Mouse (Mus musculus) adrenal gland, adult 18-20 months (tissue): Measurements from ENCODE around the gene Akr1b7. TPM values are rescaled to one million over a fixed set of nuclear protein-coding genes. Genes with fewer than 3 reads are reported as not detected.

ENCODE experiments used
- DNase-seq, 2 experiments: peaks; one replicate each; pipeline ENCODE4 v3.0.0; 2021 to 2022; ENCODE audit warnings: low spot score in 2 of 2
- total RNA-seq, 2 experiments: library from RNA; stranded (reverse); gene quantifications; 1 replicate in 1 of 2; 2 replicates in 1 of 2; pipeline ENCODE4 v1.2.3; 2021

Akr1b7 gene
- total RNA-seq, 2 experiments from 2014 or later: 2,529 to 6,211 TPM

GRCm38 (mm10) chr6:34419071-34419470 is 6.9 kb downstream of the Akr1b7 start:
- DNase-seq: no peak

GRCm38 (mm10) chr6:34439006-34439405 is 26.9 kb downstream of the Akr1b7 start:
- DNase-seq: no peak

- no peak for DNase-seq
These were observed 29.6 kb downstream of the Akr1b7 start for GRCm38 (mm10) chr6:34441556-34442257.

- no peak for DNase-seq
These were observed 31.7 kb downstream of the Akr1b7 start for GRCm38 (mm10) chr6:34443791-34444190.

GRCm38 (mm10) chr6:34447961-34448360 is 35.8 kb downstream of the Akr1b7 start:
- peak; percentile 70 to 72 for DNase-seq

- DNase-seq: no peak
These were observed 36.6 kb downstream of the Akr1b7 start for GRCm38 (mm10) chr6:34448696-34449095.

GRCm38 (mm10) chr6:34452963-34453770 is 41.0 kb downstream of the Akr1b7 start:
- no peak for DNase-seq

- DNase-seq: no peak
These were observed 47.3 kb downstream of the Akr1b7 start for GRCm38 (mm10) chr6:34459456-34459855.

- DNase-seq: no peak
These were observed 48.5 kb downstream of the Akr1b7 start for GRCm38 (mm10) chr6:34460651-34461050.

- no peak for DNase-seq
These were observed 51.4 kb downstream of the Akr1b7 start for GRCm38 (mm10) chr6:34463582-34463981.

- DNase-seq: no peak
These were observed 59.4 kb downstream of the Akr1b7 start for GRCm38 (mm10) chr6:34471434-34472110.

Other genes with a start within 250 kb of the Akr1b7 start
- 10 to 100 TPM; 28.2 to 28.4 TPM for gene Slc35b4, start 235.2 kb upstream of the Akr1b7 start, total RNA-seq
- 100 to 1,000 TPM; 302 to 310 TPM for gene Akr1b3, start 94.9 kb upstream of the Akr1b7 start, total RNA-seq
- gene Akr1b8, start 58.2 kb upstream of the Akr1b7 start, total RNA-seq: 100 to 1,000 TPM; 227 to 304 TPM
- 100 to 1,000 TPM; 154 to 191 TPM for gene Akr1b10, start 28.1 kb upstream of the Akr1b7 start, total RNA-seq
- 10 to 100 TPM; 26.2 to 39.8 TPM for gene Bpgm, start 63.9 kb downstream of the Akr1b7 start, total RNA-seq
- 10 to 100 TPM; 63.8 to 89.6 TPM for gene Cald1, start 186.2 kb downstream of the Akr1b7 start, total RNA-seq